Mouse (Mus musculus) liver, embryonic 14.5 days (tissue): ENCODE measurements at regions not wholly inside any gene's neighbourhood (a gene's known extent, or its start where the extent isn't known, plus 50 kb on each side); places are given as distances from the start of the nearest gene placed in this dataset.

ENCODE experiments used
- CTCF ChIP-seq: IDR thresholded peaks from 2 replicates; pipeline ENCODE4 v1.5.1; 2016; ENCODE audit warnings: antibody characterized with exemption, low read depth, control low read depth
- EP300 ChIP-seq: IDR thresholded peaks from 2 replicates; pipeline ENCODE4 v1.6.1; 2016; ENCODE audit warnings: antibody characterized with exemption, low read depth

DNA sequence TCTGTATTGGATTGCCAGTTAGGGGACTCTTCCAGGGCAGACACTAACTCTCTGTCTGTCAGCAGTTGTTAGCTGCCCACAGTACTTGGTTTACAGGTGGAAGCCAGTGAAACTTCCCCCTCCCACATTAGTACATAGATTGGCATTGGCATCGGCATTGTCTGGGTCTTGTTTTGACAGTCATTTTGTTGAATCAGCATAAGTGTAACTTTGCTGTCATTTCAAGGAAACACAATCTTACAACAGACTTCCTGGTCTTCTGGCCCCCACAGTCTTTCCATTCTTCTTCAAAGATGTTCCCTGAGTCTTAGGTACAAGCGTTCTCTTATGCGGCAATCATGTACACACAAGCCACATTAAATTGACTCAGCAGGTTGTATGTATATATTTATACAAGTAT lies 223.6 kb upstream of the Klf12 start:
- TF ChIP-seq CTCF (no peak), EP300 (no peak)
